Mouse (Mus musculus): ENCODE results near the gene Krtap8-1.

Gene Krtap8-1

GRCm38 (mm10) chr16:89487852-89488251 lies at the start of gene Krtap8-1:
Gene Krtap8-1 (minus strand): TSS chr16:89487952.
- WGBS = 74% methylated on average over 7 of the region's 7 CpGs

- 64% methylated on average over 6 of the region's 6 CpGs for WGBS
These were observed 49.6 kb upstream of the Krtap8-1 start for GRCm38 (mm10) chr16:89537349-89537748.

GRCm38 (mm10) chr16:89530547-89530946 lies 42.8 kb upstream of the Krtap8-1 start:
- WGBS = 38% methylated on average over 7 of the region's 7 CpGs

GRCm38 (mm10) chr16:89529846-89530245 lies 42.1 kb upstream of the Krtap8-1 start:
- WGBS = 63% methylated on average over 7 of the region's 7 CpGs

- WGBS = 32% methylated on average over 3 of the region's 3 CpGs
These were observed 40.6 kb upstream of the Krtap8-1 start for GRCm38 (mm10) chr16:89528380-89528779.

- WGBS = 90% methylated on average over 4 of the region's 4 CpGs
These were observed 33.2 kb upstream of the Krtap8-1 start for GRCm38 (mm10) chr16:89520996-89521395.

- 58% methylated on average over 2 of the region's 2 CpGs for WGBS
These were observed 32.8 kb upstream of the Krtap8-1 start for GRCm38 (mm10) chr16:89520555-89520954.

- 71% methylated on average over 6 of the region's 6 CpGs for WGBS
These were observed 32.3 kb upstream of the Krtap8-1 start for GRCm38 (mm10) chr16:89520091-89520490.

- WGBS = 52% methylated on average over 9 of the region's 9 CpGs
These were observed 29.9 kb upstream of the Krtap8-1 start for GRCm38 (mm10) chr16:89517635-89518034.

- 49% methylated on average over 7 of the region's 7 CpGs for WGBS
These were observed 25.7 kb upstream of the Krtap8-1 start for GRCm38 (mm10) chr16:89513431-89513830.

GRCm38 (mm10) chr16:89508223-89508622 lies 20.5 kb upstream of the Krtap8-1 start, which contains the start of gene Krtap7-1:
Gene Krtap7-1 (minus strand): TSS chr16:89508323.
- 93% methylated on average over 4 of the region's 4 CpGs for WGBS

GRCm38 (mm10) chr16:89503571-89503970 lies 15.8 kb upstream of the Krtap8-1 start:
- WGBS = 70% methylated on average over 2 of the region's 2 CpGs

GRCm38 (mm10) chr16:89501870-89502269 lies 14.1 kb upstream of the Krtap8-1 start:
- WGBS = 86% methylated on average over 5 of the region's 5 CpGs

GRCm38 (mm10) chr16:89497002-89497401 lies 9.2 kb upstream of the Krtap8-1 start:
- WGBS = 57% methylated on average over 5 of the region's 5 CpGs

- WGBS = 71% methylated on average over 7 of the region's 7 CpGs
These were observed 7.8 kb upstream of the Krtap8-1 start for GRCm38 (mm10) chr16:89495394-89496153.

GRCm38 (mm10) chr16:89477679-89478314 lies 10.0 kb downstream of the Krtap8-1 start:
- 94% methylated on average over 12 of the region's 12 CpGs for WGBS

- WGBS = 84% methylated on average over 5 of the region's 5 CpGs
These were observed 26.6 kb downstream of the Krtap8-1 start for GRCm38 (mm10) chr16:89461189-89461588.
